Mouse (Mus musculus): ENCODE data around the gene Foxp4. TPM values are rescaled to one million over a fixed set of nuclear protein-coding genes. Genes with fewer than 3 reads are reported as not detected.

Foxp4 gene
- polyA plus RNA-seq, 1 experiment from 2014 or later = 13.9 TPM

- peak; percentile 49 for ATAC-seq (ENCODE audit: insufficient read depth, low FRiP score)
- Histone ChIP-seq H3K4me3 (replicated peaks; ENCODE audit: low read length) (no peak overlapping the region), H3K9me3 (replicated peaks; ENCODE audit: control insufficient read depth, low read length) (no peaks in the 10 kb centered on the region), H3K27ac (ENCODE audit: low read length) (no peak overlapping the region; the same call in 1 of the 2 replicates), H3K4me2 (ENCODE audit: low read depth, low read length) (no peak overlapping the region), H3K27me3 (ENCODE audit: control insufficient read depth, insufficient read depth, low read length) (no peaks in the 10 kb centered on the region), H3K4me1 (ENCODE audit: control insufficient read depth, insufficient read depth, low read length) (peaks cover 9% of the 10 kb centered on the region), H3K9ac (ENCODE audit: low read length) (no peak overlapping the region), H3K36me3 (ENCODE audit: control insufficient read depth, insufficient read depth, low read length) (peaks cover 28% of the 10 kb centered on the region)
- 15% methylated on average over 9 of the region's 9 CpGs for WGBS
These were observed 51.1 kb downstream of the Foxp4 start for GRCm38 (mm10) chr17:47873341-47873791.

- peaks cover 7% of the 10 kb centered on the region for H3K4me1 ChIP-seq (ENCODE audit: control insufficient read depth, insufficient read depth, low read length)
- H3K36me3 ChIP-seq (ENCODE audit: control insufficient read depth, insufficient read depth, low read length) = peaks cover 28% of the 10 kb centered on the region
- H3K4me3 ChIP-seq (replicated peaks; ENCODE audit: low read length) = no peak overlapping the region
- ATAC-seq (ENCODE audit: insufficient read depth, low FRiP score) = no peak
- no peaks in the 10 kb centered on the region for H3K9me3 ChIP-seq (replicated peaks; ENCODE audit: control insufficient read depth, low read length)
- H3K9ac ChIP-seq (ENCODE audit: low read length) = no peak overlapping the region
- WGBS = 90% methylated on average over 31 of the region's 31 CpGs
- H3K4me2 ChIP-seq (ENCODE audit: low read depth, low read length) = no peak overlapping the region
- H3K27ac ChIP-seq (ENCODE audit: low read length) = no peak overlapping the region
- no peaks in the 10 kb centered on the region for H3K27me3 ChIP-seq (ENCODE audit: control insufficient read depth, insufficient read depth, low read length)
These were observed 52.0 kb downstream of the Foxp4 start for GRCm38 (mm10) chr17:47872311-47873011.

GRCm38 (mm10) chr17:47869874-47870273, 54.6 kb downstream of the Foxp4 start:
- H3K27ac ChIP-seq (ENCODE audit: low read length) = no peak overlapping the region
- H3K9ac ChIP-seq (ENCODE audit: low read length) = no peak overlapping the region
- H3K9me3 ChIP-seq (replicated peaks; ENCODE audit: control insufficient read depth, low read length) = no peaks in the 10 kb centered on the region
- H3K4me1 ChIP-seq (ENCODE audit: control insufficient read depth, insufficient read depth, low read length) = peaks cover 7% of the 10 kb centered on the region
- H3K27me3 ChIP-seq (ENCODE audit: control insufficient read depth, insufficient read depth, low read length) = no peaks in the 10 kb centered on the region
- ATAC-seq (ENCODE audit: insufficient read depth, low FRiP score) = no peak
- peaks cover 20% of the 10 kb centered on the region for H3K36me3 ChIP-seq (ENCODE audit: control insufficient read depth, insufficient read depth, low read length)
- no peak overlapping the region for H3K4me2 ChIP-seq (ENCODE audit: low read depth, low read length)
- H3K4me3 ChIP-seq (replicated peaks; ENCODE audit: low read length) = no peak overlapping the region
- 92% methylated on average over 10 of the region's 10 CpGs for WGBS

GRCm38 (mm10) chr17:47866037-47866436, 58.4 kb downstream of the Foxp4 start:
- Histone ChIP-seq H3K4me2 (ENCODE audit: low read depth, low read length) (no peak overlapping the region), H3K4me3 (replicated peaks; ENCODE audit: low read length) (no peak overlapping the region), H3K4me1 (ENCODE audit: control insufficient read depth, insufficient read depth, low read length) (peaks cover 5% of the 10 kb centered on the region; the same call in 1 of the 2 replicates), H3K36me3 (ENCODE audit: control insufficient read depth, insufficient read depth, low read length) (peaks cover 8% of the 10 kb centered on the region), H3K27me3 (ENCODE audit: control insufficient read depth, insufficient read depth, low read length) (no peaks in the 10 kb centered on the region), H3K27ac (ENCODE audit: low read length) (no peak overlapping the region), H3K9me3 (replicated peaks; ENCODE audit: control insufficient read depth, low read length) (no peaks in the 10 kb centered on the region), H3K9ac (ENCODE audit: low read length) (no peak overlapping the region)
- 61% methylated on average over 10 of the region's 10 CpGs for WGBS
- no peak for ATAC-seq (ENCODE audit: insufficient read depth, low FRiP score)

GRCm38 (mm10) chr17:47864496-47864895, 59.9 kb downstream of the Foxp4 start:
- ATAC-seq (ENCODE audit: insufficient read depth, low FRiP score) = peak; percentile 78
- H3K4me1 ChIP-seq (ENCODE audit: control insufficient read depth, insufficient read depth, low read length) = peaks cover 5% of the 10 kb centered on the region; the same call in 1 of the 2 replicates
- no peaks in the 10 kb centered on the region; the same call in 1 of the 2 replicates for H3K36me3 ChIP-seq (ENCODE audit: control insufficient read depth, insufficient read depth, low read length)
- H3K9me3 ChIP-seq (replicated peaks; ENCODE audit: control insufficient read depth, low read length) = no peaks in the 10 kb centered on the region
- no peak overlapping the region for H3K4me3 ChIP-seq (replicated peaks; ENCODE audit: low read length)
- peak overlapping the region; percentile 37 for H3K4me2 ChIP-seq (ENCODE audit: low read depth, low read length)
- H3K27ac ChIP-seq (ENCODE audit: low read length) = no peak overlapping the region
- WGBS = 3% methylated on average over 17 of the region's 17 CpGs
- H3K9ac ChIP-seq (ENCODE audit: low read length) = 0 out of 2 replicates have a peak overlapping the region, but pooled peaks have one; percentile 50
- H3K27me3 ChIP-seq (ENCODE audit: control insufficient read depth, insufficient read depth, low read length) = no peaks in the 10 kb centered on the region

GRCm38 (mm10) chr17:47863437-47863836, 61.0 kb downstream of the Foxp4 start:
- Histone ChIP-seq H3K9ac (ENCODE audit: low read length) (0 out of 2 replicates have a peak overlapping the region, but pooled peaks have one; percentile 17), H3K27me3 (ENCODE audit: control insufficient read depth, insufficient read depth, low read length) (no peaks in the 10 kb centered on the region), H3K4me3 (replicated peaks; ENCODE audit: low read length) (no peak overlapping the region), H3K27ac (ENCODE audit: low read length) (no peak overlapping the region), H3K4me2 (ENCODE audit: low read depth, low read length) (no peak overlapping the region), H3K9me3 (replicated peaks; ENCODE audit: control insufficient read depth, low read length) (no peaks in the 10 kb centered on the region), H3K36me3 (ENCODE audit: control insufficient read depth, insufficient read depth, low read length) (no peaks in the 10 kb centered on the region; the same call in 1 of the 2 replicates), H3K4me1 (ENCODE audit: control insufficient read depth, insufficient read depth, low read length) (peaks cover 5% of the 10 kb centered on the region; the same call in 1 of the 2 replicates)
- ATAC-seq (ENCODE audit: insufficient read depth, low FRiP score) = 0 out of 2 replicates have a peak, but pooled peaks have one; percentile 16
- 16% methylated on average over 11 of the region's 11 CpGs for WGBS

GRCm38 (mm10) chr17:47863023-47863422, 61.4 kb downstream of the Foxp4 start:
- H3K9me3 ChIP-seq (replicated peaks; ENCODE audit: control insufficient read depth, low read length) = no peaks in the 10 kb centered on the region
- H3K9ac ChIP-seq (ENCODE audit: low read length) = 0 out of 2 replicates have a peak overlapping the region, but pooled peaks have one; percentile 17
- ATAC-seq (ENCODE audit: insufficient read depth, low FRiP score) = no peak
- H3K4me3 ChIP-seq (replicated peaks; ENCODE audit: low read length) = no peak overlapping the region
- H3K4me2 ChIP-seq (ENCODE audit: low read depth, low read length) = no peak overlapping the region
- H3K36me3 ChIP-seq (ENCODE audit: control insufficient read depth, insufficient read depth, low read length) = no peaks in the 10 kb centered on the region
- H3K4me1 ChIP-seq (ENCODE audit: control insufficient read depth, insufficient read depth, low read length) = peaks cover 5% of the 10 kb centered on the region; the same call in 1 of the 2 replicates
- no peaks in the 10 kb centered on the region for H3K27me3 ChIP-seq (ENCODE audit: control insufficient read depth, insufficient read depth, low read length)
- 39% methylated on average over 4 of the region's 4 CpGs for WGBS
- no peak overlapping the region for H3K27ac ChIP-seq (ENCODE audit: low read length)

- Histone ChIP-seq H3K4me2 (ENCODE audit: low read depth, low read length) (no peak overlapping the region), H3K27me3 (ENCODE audit: control insufficient read depth, insufficient read depth, low read length) (no peaks in the 10 kb centered on the region), H3K4me1 (ENCODE audit: control insufficient read depth, insufficient read depth, low read length) (peaks cover 3% of the 10 kb centered on the region; the same call in 1 of the 2 replicates), H3K4me3 (replicated peaks; ENCODE audit: low read length) (no peak overlapping the region), H3K9me3 (replicated peaks; ENCODE audit: control insufficient read depth, low read length) (no peaks in the 10 kb centered on the region), H3K36me3 (ENCODE audit: control insufficient read depth, insufficient read depth, low read length) (no peaks in the 10 kb centered on the region), H3K27ac (ENCODE audit: low read length) (no peak overlapping the region), H3K9ac (ENCODE audit: low read length) (no peak overlapping the region)
- 78% methylated on average over 4 of the region's 4 CpGs for WGBS
- ATAC-seq (ENCODE audit: insufficient read depth, low FRiP score) = no peak
These were observed 68.9 kb downstream of the Foxp4 start for GRCm38 (mm10) chr17:47855544-47855943.

GRCm38 (mm10) chr17:47854908-47855307, 69.5 kb downstream of the Foxp4 start:
- 82% methylated on average over 8 of the region's 8 CpGs for WGBS
- Histone ChIP-seq H3K9me3 (replicated peaks; ENCODE audit: control insufficient read depth, low read length) (no peaks in the 10 kb centered on the region), H3K4me1 (ENCODE audit: control insufficient read depth, insufficient read depth, low read length) (peaks cover 3% of the 10 kb centered on the region; the same call in 1 of the 2 replicates), H3K4me2 (ENCODE audit: low read depth, low read length) (no peak overlapping the region), H3K27ac (ENCODE audit: low read length) (no peak overlapping the region), H3K4me3 (replicated peaks; ENCODE audit: low read length) (no peak overlapping the region), H3K36me3 (ENCODE audit: control insufficient read depth, insufficient read depth, low read length) (no peaks in the 10 kb centered on the region), H3K27me3 (ENCODE audit: control insufficient read depth, insufficient read depth, low read length) (no peaks in the 10 kb centered on the region), H3K9ac (ENCODE audit: low read length) (no peak overlapping the region)
- no peak for ATAC-seq (ENCODE audit: insufficient read depth, low FRiP score)

All from stomach, embryonic 16.5 days (tissue).